Mouse (Mus musculus) megakaryocyte-erythroid progenitor cell, adult 5-6 weeks (primary cell): ENCODE measurements at regions not wholly inside any gene's neighbourhood (a gene's known extent, or its start where the extent isn't known, plus 50 kb on each side); places are given as distances from the start of the nearest gene placed in this dataset.

Source experiments
- ATAC-seq: replicated peaks from 2 replicates; pipeline ENCODE4 v1.8.0; 2016; ENCODE audit warnings: mild to moderate bottlenecking, inconsistent platforms; ENCODE audit not compliant: severe bottlenecking, poor library complexity, low FRiP score, low TSS enrichment

- no peak for ATAC-seq
Observed at GRCm38 (mm10) chr7:58473150-58473549, 182.8 kb upstream of the Atp10a start.

GRCm38 (mm10) chr7:58475139-58475538 is 180.8 kb upstream of the Atp10a start:
- ATAC-seq = no peak

- no peak for ATAC-seq
Observed at GRCm38 (mm10) chr7:58488250-58488649, 167.7 kb upstream of the Atp10a start.
